Mouse (Mus musculus) Muller cell, postnatal 12 days (primary cell): ENCODE data around the gene Scamp4.
A peak's percentile ranks its signal among the peaks of the same experiment; 100 is the strongest.
"Not testable (repeated sequence)": the region's sequence is repeated elsewhere in the genome, so short reads cannot be mapped to it uniquely, and the experiment has no call there.

Source experiments
- DNase-seq: peaks from one replicate; pipeline ENCODE4 v3.0.0-alpha.2; 2015; ENCODE audit errors: inconsistent ontology term

The Scamp4 gene

DNA sequence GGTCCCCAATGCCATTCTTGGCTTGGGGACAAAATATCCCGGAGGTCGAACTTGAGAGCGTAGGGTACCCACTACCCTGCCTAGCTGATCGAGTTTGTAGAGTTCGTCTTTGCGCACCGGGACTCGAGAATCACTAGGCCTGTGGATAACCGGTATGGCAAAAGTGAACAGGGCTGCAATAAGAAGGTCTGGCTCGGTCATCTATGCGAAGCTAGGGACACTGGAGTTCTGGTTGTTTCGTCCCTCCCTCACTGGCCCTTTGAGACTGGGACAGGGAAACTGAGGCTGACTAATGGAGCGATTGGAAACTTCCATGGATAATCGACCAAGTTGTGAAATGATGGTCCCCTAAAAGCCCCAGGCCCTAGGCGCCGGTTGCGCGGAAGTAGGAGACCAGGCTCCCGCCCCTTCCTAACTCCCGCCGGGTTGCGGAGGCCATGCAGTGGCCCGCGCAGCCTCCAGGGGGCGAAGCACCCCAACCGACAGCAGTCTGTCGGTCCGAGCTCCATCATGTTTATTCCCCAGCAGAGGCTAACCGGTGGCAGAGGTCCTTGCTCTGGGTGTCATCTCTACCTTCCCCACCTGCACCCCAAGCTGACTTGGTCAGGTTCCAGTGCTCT, 24.4 kb upstream of the Scamp4 start:
- DNase-seq, result peak; percentile 89

DNA sequence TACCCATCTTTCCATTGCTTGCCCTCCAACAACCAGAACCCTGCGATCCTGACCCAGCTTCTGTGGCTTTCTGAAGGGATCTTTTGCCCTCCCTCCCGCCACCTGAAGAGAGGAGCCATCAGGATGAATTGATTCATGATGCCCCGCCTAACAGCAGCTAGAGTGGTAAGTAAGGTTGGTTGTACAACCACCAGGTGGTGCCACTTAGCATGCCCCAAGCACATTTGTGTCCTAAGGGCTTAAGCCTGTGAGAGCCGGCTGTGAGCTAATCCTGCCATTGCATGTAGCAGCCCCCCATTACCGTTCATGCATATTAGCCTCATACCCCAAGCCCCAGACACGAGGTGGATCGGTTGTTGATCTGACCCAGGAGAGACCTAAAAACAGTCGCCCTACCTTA, 23.8 kb upstream of the Scamp4 start:
- DNase-seq, result peak; percentile 61

DNA sequence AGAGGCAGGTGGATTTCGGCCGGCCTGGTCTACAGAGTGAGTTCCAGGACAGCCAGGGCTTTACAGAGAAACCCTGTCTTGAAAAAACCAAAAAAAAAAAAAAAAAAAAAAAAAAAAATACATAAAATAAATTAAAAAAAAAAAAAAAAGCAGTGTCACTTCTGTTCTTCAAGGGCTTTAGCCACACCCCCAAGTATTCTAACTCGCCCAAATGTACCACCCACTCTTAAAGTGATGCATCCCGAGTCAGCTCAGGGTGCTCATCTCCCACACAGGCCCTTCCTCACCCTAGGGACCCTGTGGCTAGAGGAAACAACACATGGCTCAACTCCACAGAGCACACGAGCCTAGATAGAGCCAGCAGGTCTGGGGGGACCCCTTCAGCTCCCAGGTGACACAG, 19.6 kb upstream of the Scamp4 start:
- DNase-seq, result no peak

DNA sequence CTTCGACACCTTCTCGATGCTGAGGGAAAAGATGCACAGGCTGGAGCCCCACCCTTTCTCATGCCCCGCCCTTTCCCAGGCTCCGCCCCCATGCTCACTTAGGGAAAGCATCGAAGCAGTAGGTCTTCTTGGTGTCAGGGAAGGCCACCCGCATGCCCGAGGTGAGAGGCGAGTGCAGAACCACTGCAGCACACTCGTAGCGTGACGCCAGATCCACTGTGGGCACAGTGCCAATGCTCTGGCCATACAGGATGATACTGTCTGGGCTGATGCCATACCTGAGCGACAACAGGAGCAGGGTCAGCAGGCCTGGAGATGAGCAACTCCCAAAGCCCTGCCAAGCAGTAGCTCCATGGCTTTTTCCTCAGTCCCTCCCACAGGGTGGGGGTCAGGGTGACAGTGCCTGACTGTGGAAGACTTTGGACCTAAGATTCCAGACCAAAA, 18.6 kb upstream of the Scamp4 start:
- DNase-seq, result no peak

GRCm38 (mm10) chr10:80584642-80585552, 17.8 kb upstream of the Scamp4 start:
- no peak for DNase-seq

- no peak for DNase-seq
Measured at GRCm38 (mm10) chr10:80585581-80585980, 17.1 kb upstream of the Scamp4 start.

DNA sequence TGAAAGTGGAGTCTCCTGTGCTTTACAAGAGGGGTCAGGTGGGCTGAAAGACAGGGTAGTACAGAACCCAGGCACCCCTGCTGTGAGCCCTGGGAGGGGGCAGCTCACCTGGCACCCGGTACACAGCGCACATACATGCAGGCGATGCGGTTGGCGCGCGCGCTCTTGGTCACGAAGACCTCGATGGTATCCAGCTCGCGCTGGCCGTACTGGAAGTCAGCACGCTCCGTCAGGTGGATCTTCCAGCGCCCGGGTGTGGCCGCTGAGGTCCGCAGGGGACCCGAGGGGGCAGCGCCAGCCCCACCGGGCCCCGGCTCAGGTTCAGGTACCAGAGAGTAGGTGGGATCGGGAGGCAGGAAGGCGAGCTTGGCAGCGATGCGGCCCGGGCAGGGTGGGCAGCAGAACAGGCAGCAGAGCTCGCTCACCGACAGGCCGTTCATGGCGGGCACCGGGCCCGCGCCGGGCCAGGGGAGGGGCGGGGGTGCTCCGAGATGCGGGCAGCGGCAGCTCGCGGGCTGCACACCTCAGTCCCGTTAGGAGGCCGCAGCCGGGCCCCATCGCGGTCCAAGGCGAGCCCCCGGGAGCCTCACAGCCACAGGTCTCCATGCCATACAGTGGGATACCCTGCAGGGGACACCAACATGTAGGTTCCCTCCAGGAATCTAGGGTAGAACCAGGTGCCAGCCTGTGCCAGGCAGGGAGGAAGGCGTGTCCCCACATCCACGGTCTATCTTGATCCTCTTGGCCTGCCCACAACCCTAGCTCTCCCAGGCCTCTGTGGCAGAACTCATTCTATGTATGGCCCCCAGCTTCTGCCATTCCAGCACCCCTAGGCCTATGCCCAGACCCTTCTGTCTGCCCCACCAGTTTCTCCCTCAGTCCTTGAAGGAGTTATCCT, 16.0 kb upstream of the Scamp4 start:
- DNase-seq, result no peak

DNA sequence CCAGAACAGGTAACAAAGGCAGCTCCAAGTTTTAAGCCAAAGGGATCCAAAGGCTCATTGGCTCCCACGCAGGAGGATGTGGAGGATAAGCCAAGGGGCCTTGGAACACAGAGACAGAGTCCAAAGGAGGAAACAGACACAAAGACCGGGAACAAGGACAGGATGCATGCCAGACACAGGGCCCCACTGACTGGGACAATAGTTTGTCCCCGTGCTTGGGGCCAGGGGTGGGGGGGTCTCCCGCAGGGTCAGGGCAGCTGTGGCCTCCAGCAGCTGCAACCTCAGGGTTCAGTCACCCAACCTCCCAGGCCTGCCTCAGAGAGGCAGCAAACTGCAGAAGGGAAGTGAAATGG, 15.4 kb upstream of the Scamp4 start:
- DNase-seq, result no peak

GRCm38 (mm10) chr10:80589127-80589878, 13.4 kb upstream of the Scamp4 start:
- peak; percentile 59 for DNase-seq

DNA sequence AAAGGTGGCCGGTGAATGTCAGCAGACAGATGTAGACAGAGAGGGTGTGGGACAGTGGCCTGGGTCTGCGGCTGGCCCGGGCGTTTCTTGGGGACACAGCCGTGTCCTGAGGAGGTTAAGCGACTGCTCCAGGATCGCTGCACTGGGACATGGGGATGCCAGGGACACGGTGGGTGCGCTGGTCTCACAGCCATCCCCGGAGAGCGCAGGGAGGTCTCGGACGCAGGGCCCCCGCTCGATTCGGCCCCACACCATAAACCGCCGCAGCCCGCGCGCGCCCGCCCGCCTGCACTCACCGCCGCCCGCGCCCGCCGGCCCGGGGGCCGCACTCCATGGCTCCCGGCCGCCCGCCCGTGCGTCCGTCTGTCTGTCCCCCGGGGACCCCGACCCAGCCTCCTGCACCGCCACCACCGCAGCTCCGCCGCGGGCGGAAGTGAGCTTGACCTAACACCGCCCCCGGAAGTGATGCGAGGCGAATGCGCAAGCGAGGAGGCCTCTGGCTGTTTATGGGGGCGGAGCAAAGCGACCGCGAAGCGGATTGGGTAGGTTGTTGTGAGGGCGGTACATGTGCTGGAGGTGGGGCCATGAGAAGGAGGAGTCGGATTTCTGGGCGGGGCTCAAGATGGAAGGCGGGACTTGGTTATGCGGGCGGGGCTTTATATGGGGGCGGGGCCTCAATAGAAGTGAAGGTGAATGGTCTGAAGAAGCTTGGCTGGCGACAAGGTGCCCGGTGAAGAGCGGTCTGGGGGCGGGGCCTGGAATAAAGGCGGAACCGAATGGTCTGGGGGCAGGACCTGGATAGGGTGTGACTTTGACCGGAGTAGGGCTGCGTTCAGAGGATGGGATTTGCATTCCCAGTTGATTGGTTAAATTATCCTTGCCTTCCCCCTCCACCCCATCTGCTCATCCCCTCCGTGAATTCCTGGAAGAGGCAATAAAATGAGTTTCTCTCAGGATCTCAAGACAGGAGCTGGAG, 12.5 kb upstream of the Scamp4 start, which contains the start of gene Abhd17a:
Gene Abhd17a (minus strand): TSS at position 463 of the 976 bp plus-strand sequence.
- peak; percentile 97 for DNase-seq

GRCm38 (mm10) chr10:80596318-80596717, 6.4 kb upstream of the Scamp4 start:
- DNase-seq, result peak; percentile 50

DNA sequence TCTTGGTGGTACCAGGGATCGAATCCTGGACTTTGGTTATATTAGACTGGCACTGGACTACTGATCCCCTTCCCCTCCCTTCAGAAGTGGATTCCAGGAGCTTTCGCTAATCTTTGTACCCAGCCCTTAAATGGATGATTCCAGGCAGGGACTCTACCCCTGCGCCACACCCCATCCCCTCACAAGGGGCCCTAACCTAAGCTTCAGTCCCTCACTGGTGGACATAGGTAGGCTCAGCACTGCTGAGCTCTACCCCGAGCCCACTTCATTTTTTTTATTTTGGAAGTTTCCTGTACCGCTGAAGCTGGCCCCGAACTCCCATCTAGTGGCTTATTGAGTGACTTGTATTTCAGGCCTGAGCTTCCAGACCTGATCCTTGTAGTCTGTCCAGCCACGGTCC, 692 bp downstream of the Scamp4 start:
- DNase-seq, result no peak

DNA sequence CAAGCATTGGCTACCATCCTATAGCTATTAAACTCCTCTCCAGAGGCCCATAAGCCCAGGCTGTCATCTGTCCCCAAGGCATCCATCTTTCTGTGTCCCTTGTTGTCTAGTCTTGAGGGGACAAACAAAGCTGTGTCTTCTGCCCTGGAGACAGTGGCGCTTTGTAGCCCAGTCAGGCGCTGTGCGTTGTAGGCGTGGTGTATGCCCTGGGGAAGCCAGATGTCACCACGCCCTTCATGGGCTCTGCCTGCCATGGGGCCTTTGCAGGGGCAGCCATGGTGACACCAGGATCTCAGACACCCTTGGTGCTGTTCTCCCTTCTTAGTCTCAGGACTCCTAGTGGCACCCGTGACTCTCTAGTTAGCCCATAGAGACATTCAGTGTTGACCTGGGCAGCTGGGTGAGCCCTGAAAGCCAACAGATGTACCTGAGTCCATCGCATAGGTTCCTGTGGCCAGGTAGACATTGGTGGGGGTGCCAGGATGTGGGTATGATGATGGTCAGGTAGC, 1.4 kb downstream of the Scamp4 start:
- DNase-seq, result no peak

DNA sequence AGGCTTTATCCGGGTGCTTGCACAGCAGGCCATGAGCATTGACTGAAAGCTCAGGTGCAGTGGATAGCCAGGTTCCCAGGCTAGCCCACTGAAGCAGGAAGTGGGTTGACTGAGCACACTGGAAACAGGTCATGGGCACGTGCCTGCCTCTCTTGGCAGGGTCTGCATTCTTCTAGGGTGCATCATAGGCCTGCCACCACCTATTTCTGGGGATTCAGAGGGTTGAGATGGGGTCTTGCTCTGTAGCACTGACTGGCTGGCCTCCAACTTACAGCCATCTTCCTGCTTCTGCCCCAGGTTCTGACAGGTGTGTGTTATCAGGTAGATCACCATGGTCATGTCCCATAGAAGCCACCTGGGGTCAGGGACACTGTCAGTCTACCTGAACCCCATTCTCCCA, 2.3 kb downstream of the Scamp4 start:
- DNase-seq, result no peak

GRCm38 (mm10) chr10:80605721-80606120, 3.0 kb downstream of the Scamp4 start, which contains the start of gene Gm49322:
Gene Gm49322 (plus strand): TSS chr10:80606021.
- not testable (repeated sequence) for DNase-seq

DNA sequence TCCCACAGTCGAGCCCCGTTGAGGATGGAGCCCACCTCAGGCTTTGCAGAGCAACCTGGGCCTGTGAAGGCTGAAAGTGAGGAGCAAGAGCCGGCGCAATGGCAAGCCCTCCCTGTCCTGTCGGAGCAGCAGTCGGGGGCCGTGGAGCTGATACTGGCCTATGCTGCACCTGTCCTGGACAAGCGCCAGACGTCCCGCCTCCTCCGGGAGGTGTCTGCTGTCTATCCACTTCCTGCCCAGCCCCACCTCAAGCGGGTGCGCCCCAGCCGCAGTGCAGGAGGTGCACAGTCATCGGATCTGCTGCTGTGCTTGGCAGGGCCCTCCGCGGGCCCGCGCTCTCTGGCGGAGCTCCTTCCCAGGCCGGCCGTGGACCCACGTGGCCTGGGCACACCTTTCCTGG, 3.6 kb downstream of the Scamp4 start:
- no peak for DNase-seq

DNA sequence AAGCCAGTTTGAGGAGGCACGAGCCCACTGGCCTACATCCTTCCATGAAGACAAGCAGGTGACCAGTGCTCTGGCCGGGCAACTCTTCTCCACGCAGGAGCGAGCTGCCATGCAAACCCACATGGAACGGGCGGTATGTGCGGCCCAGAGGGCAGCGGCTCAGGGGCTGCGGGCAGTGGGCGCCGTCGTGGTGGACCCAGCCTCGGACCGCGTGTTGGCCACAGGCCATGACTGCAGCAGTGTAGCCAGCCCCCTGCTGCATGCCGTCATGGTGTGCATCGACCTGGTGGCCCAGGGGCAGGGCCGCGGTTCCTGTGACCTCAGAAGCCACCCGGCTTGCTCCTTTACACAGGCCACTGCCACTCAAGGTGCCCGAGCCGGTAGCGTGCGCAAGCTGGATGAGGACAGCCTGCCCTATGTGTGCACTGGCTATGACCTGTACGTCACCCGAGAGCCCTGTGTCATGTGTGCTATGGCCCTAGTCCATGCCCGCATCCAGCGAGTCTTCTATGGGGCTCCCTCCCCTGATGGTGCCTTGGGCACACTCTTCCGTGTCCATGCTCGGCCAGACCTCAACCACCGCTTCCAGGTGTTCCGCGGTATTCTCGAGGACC, 4.2 kb downstream of the Scamp4 start:
- DNase-seq, result no peak

DNA sequence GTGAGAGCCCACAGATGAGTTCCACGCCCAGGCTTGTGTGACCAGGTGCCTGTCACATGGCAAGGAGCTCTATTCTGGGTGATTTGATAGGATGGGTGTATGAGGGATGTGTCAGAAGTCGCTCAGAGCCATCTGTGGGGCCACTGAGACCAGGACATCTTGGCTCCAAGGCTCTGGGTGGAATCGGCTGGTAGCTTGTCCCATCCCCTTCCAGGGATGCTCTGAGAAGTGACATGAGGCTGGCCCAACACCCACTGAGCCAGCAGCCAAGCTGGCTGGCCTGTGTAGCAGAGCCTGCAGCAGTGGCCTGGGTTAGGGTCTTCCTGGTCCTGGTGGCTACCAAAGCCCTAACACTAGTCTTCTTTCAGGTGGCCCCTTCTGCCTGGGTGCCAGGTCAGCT, 5.8 kb downstream of the Scamp4 start:
- no peak for DNase-seq

DNA sequence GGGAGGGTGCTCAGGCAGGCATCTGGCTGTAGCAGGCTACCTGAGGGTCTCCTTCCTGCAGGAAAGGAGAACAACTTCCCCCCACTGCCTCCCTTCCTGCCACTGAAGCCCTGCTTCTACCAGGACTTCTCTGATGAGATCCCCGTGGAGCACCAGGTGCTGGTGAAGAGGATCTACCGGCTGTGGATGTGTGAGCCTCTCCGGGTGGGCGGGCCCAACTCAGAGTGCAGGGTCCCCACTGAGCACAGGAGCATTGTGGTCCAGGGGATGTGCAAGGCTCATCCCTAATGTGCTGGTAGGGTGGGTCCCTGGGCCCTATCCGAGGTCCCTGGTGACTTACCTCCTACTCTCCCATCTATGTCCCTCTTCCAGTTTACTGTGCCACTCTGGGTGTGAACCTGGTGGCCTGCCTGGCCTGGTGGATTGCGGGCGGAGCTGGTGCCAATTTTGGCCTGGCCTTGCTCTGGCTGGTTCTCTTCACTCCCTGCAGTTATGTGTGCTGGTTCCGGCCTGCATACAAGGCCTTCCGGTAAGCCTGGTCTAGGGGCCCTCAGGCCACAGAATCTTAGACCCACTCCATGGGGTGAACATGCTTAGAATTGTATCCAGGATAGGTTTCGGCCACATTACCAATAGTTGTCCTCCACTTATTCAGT, 6.7 kb downstream of the Scamp4 start:
- DNase-seq, result no peak
